Mouse (Mus musculus) lung, adult 2 months (tissue): ENCODE measurements around the gene G0s2.

ENCODE experiments used
- CTCF ChIP-seq: fragments of 200-500 bp; IDR thresholded peaks from 2 replicates; pipeline ENCODE4 v1.5.1; 2011; ENCODE audit warnings: mild to moderate bottlenecking, low read length, control low read depth; ENCODE audit not compliant: insufficient read depth
- POLR2A ChIP-seq: fragments of 200-500 bp; IDR thresholded peaks from 2 replicates; pipeline ENCODE4 v1.6.1; 2011; ENCODE audit warnings: low read depth, mild to moderate bottlenecking, control low read depth, low read length, borderline replicate concordance; ENCODE audit errors: extremely low read depth

GRCm38 (mm10) chr1:193242238-193242637 is 30.8 kb downstream of the G0s2 start:
- TF ChIP-seq CTCF, result no peak
- peak; percentile 61; the same call in 1 of the 2 replicates for TF ChIP-seq POLR2A
